Comparison of ENCODE assay signal across 23 mouse cellular contexts in the genomic region with DNA sequence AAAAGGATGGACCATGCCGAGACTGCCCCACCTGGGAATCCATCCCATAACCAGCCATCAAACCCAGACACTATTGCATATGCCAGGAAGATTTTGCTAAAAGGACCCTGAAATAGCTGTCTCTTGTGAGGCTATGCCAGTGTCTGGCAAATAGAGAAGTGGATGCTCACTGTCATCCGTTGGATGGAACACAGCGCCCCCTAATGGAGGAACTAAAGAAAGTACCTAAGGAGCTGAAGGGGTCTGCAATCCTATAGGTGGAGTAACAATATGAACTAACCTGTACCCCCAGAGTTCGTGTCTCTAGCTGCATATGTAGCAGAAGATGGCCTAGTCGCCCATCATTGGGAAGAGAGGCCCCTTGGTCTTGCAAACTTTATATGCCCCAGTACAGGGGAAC. TPM values are rescaled to one million over a fixed set of nuclear protein-coding genes. Genes with fewer than 3 reads are reported as not detected.
A peak's percentile ranks its signal among the peaks of the same experiment; 100 is the strongest.
DNase-seq lines count a peak whose midpoint lies in the region; TF ChIP-seq lines count a peak whose summit lies in the region.
"Not testable (repeated sequence)": the region's sequence is repeated elsewhere in the genome, so short reads cannot be mapped to it uniquely, and the experiment has no call there.
"Had no signal": no experiment of that assay in that cellular context is flagged by ENCODE, and none has a peak within 500 bp of the region (broad histone marks: within the 10 kb centered on the region; RNA-seq: fewer than 3 reads in every experiment).

No protein-coding gene starts in this region.

- peak; percentile 55 to 69 for TF ChIP-seq CTCF in CH12.LX (conservative IDR thresholded peaks at IDR 0.05 in 1 of 2, IDR thresholded peaks at IDR 0.05 in 1 of 2; ENCODE audit: low read depth in 2 of 2, low read length in 2 of 2)

- not testable (repeated sequence) for TF ChIP-seq EP300 in CH12.LX (IDR thresholded peaks at IDR 0.05; ENCODE audit: low read length)

- not testable (repeated sequence) for H3K79me2 ChIP-seq in CH12.LX (replicated peaks; ENCODE audit: control insufficient read depth, extremely low read depth, insufficient read depth, poor library complexity, severe bottlenecking)

- not testable (repeated sequence) for H3K36me3 ChIP-seq in CH12.LX (replicated peaks in 1 of 2; ENCODE audit: control insufficient read depth in 1 of 2, insufficient read depth in 1 of 2, low read length in 1 of 2)

- not testable (repeated sequence) for H3K27ac ChIP-seq in CH12.LX (ENCODE audit: insufficient read depth, low read depth)

- DNase-seq in CH12.LX (ENCODE audit: extremely low read depth) = peak; percentile 71
- peak; percentile 3 for DNase-seq in NIH3T3 (ENCODE audit: low read depth)
- peak; percentile 42 for DNase-seq in c-Kit-positive CD71-negative TER-119-negative erythroid progenitor cells, embryonic 14.5 days (ENCODE audit: low read depth)
- DNase-seq in induced T-regulatory cell, adult 2 months (ENCODE audit: low read depth) = peak; percentile 71
- DNase-seq in naive thymus-derived CD4-positive, alpha-beta T cell, adult 2 months (ENCODE audit: low read depth) = peak; percentile 75
- peak; percentile 35 to 73 for DNase-seq in spleen, postnatal 4 days (ENCODE audit: low spot score in 2 of 2)
- DNase-seq in thymus, postnatal 14 days = peak; percentile 38

- H3K27me3 ChIP-seq in CH12.LX (replicated peaks) = not testable (repeated sequence)

- in situ Hi-C loops in CH12.LX (cut with MboI; ENCODE audit: low pct_ligation_motif_present, low pct_unique_long_range_greater_than_20kb, low sequenced_read_pairs) = loop anchor here (10.0 kb wide), 1 partner anchor 73 kb away; no protein-coding TSS in a partner anchor

- peak; percentile 61 for TF ChIP-seq RAD21 in CH12.LX (IDR thresholded peaks at IDR 0.05; ENCODE audit: low read depth, low read length)

- not testable (repeated sequence) for H3K4me3 ChIP-seq in CH12.LX (replicated peaks in 1 of 3; ENCODE audit: low read depth in 2 of 3, low read length in 2 of 3, poor library complexity in 1 of 3)

- dilution Hi-C loops in CH12.LX (cut with MboI; ENCODE audit: extremely low pct_ligation_motif_present, extremely low pct_unique_long_range_greater_than_20kb, low sequenced_read_pairs) = not testable (repeated sequence)

- not testable (repeated sequence) for H3K9me3 ChIP-seq in CH12.LX (replicated peaks; ENCODE audit: low read length)

- H3K4me1 ChIP-seq in CH12.LX (ENCODE audit: control insufficient read depth in 1 of 2, insufficient read depth in 2 of 2) = not testable (repeated sequence)

- H3K9ac ChIP-seq in CH12.LX (ENCODE audit: insufficient read depth, low read depth) = not testable (repeated sequence)

- TF ChIP-seq POLR2A in CH12.LX (IDR thresholded peaks at IDR 0.05; ENCODE audit: low read depth, low read length) = not testable (repeated sequence)

- not testable (repeated sequence) for H3K4me2 ChIP-seq in CH12.LX (ENCODE audit: insufficient read depth, low read depth, poor library complexity, severe bottlenecking)

TF ChIP-seq in CH12.LX, 34 proteins besides CTCF, POLR2A, EP300 and RAD21:
- TF ChIP-seq IRF4 (IDR thresholded peaks at IDR 0.05; ENCODE audit: low read depth, low read length) (peak; percentile 13; the same call in 1 of the 2 replicates), SMC3 (IDR thresholded peaks at IDR 0.05; ENCODE audit: low read depth, low read length) (peak; percentile 66)

RNA-seq across cellular contexts. Expression of gene Chil5, which starts 35.1 kb away (rescaled TPM):
- not detected in 2 replicates for total RNA-seq in CH12.LX (2012; rRNA removed)
- not detected in 2 replicates for total RNA-seq in CH12.LX (2014; rRNA removed)
- polyA plus RNA-seq in CH12.LX (2012; ENCODE audit: insufficient read length, low read depth) = 0.30 and 0.31 TPM in 2 replicates
- total RNA-seq: adrenal gland, postnatal 25 days; gastrocnemius, adult 2 months; heart, postnatal 14 days; layer of hippocampus, adult 18-20 months; layer of hippocampus, postnatal 36 days; left cerebral cortex, postnatal 14 days had no signal
- polyA plus RNA-seq: embryonic facial prominence, embryonic 10.5 days; forebrain, embryonic 11.5 days; hindbrain, embryonic 12.5 days; limb, embryonic 13.5 days; liver, embryonic 13.5 days; lung, embryonic 16.5 days; midbrain, embryonic 13.5 days; neural tube, embryonic 14.5 days had no signal

RNA-seq across cellular contexts. Expression of gene Chia1, which starts 45.3 kb away (rescaled TPM):
- total RNA-seq in CH12.LX (2012; rRNA removed) = 0.13 TPM in 1 of 2 replicates, not detected in the other
- 0.36 and 0.47 TPM in 2 replicates for total RNA-seq in CH12.LX (2014; rRNA removed)
- polyA plus RNA-seq in CH12.LX (2012; ENCODE audit: insufficient read length, low read depth) = 0.38 and 0.46 TPM in 2 replicates
- total RNA-seq: adrenal gland, postnatal 25 days; gastrocnemius, adult 2 months; heart, postnatal 14 days had no signal
- polyA plus RNA-seq: limb, embryonic 13.5 days; liver, embryonic 13.5 days had no signal

RNA-seq across cellular contexts. Expression of gene Pifo, which starts 53.3 kb away (rescaled TPM):
- total RNA-seq in CH12.LX (2012; rRNA removed) (5.4 and 8.1 TPM in 2 replicates), CH12.LX (2014; rRNA removed) (13.7 and 16.4 TPM in 2 replicates)
- polyA plus RNA-seq in CH12.LX (2012; ENCODE audit: insufficient read length, low read depth) = 7.1 and 7.7 TPM in 2 replicates
- total RNA-seq: adrenal gland, postnatal 25 days; gastrocnemius, adult 2 months; layer of hippocampus, postnatal 36 days had no signal
- polyA plus RNA-seq: heart, embryonic 12.5 days; kidney, adult 2 months; limb, embryonic 13.5 days; liver, embryonic 13.5 days had no signal

Comparison
In these comparisons a context has a peak if more than half of its experiments do, and no peak if none do; other contexts are left out.
1. DNase-seq: peak in every context shown above with its lines; median percentile 75 in naive thymus-derived CD4-positive, alpha-beta T cell, adult 2 months; 71 in CH12.LX; 71 in induced T-regulatory cell, adult 2 months; 54 in spleen, postnatal 4 days; 42 in c-Kit-positive CD71-negative TER-119-negative erythroid progenitor cells, embryonic 14.5 days; 38 in thymus, postnatal 14 days; 3 in NIH3T3.